Mouse (Mus musculus) MEL (cell line): ENCODE measurements around the gene Trak1.

Experiments used
- CTCF ChIP-seq, 3 experiments: IDR thresholded peaks in 2 of 3; conservative IDR thresholded peaks in 1 of 3; 2 replicates each; pipeline ENCODE4 v1.5.1; 2011 to 2012; ENCODE audit warnings: low read length in 3 of 3, low read depth in 2 of 3, mild to moderate bottlenecking in 2 of 3, improper control_type of control experiment in 1 of 3, inconsistent platforms in 1 of 3, mixed read lengths in 1 of 3, moderate library complexity in 1 of 3; ENCODE audit not compliant: control insufficient read depth in 1 of 3, insufficient read depth in 1 of 3, poor library complexity in 1 of 3, severe bottlenecking in 1 of 3
- EP300 ChIP-seq, 2 experiments: IDR thresholded peaks; 2 replicates each; pipeline ENCODE4 v1.6.1; 2011; ENCODE audit warnings: improper control_type of control experiment in 2 of 2, low read length in 2 of 2, low read depth in 1 of 2, mild to moderate bottlenecking in 1 of 2
- HCFC1 ChIP-seq: IDR thresholded peaks from 2 replicates; pipeline ENCODE4 v1.6.1; 2012; ENCODE audit warnings: low read depth, mild to moderate bottlenecking, inconsistent platforms, low read length, improper control_type of control experiment, moderate library complexity
- MAZ ChIP-seq: IDR thresholded peaks from 2 replicates; pipeline ENCODE4 v1.6.1; 2012; ENCODE audit warnings: low read depth, mild to moderate bottlenecking, inconsistent platforms, low read length, improper control_type of control experiment
- MYB ChIP-seq: IDR thresholded peaks from 2 replicates; pipeline ENCODE4 v1.6.1; 2011; ENCODE audit warnings: mild to moderate bottlenecking, low read depth, low read length, improper control_type of control experiment
- NRF1 ChIP-seq: IDR thresholded peaks from 2 replicates; pipeline ENCODE4 v1.6.1; 2014; ENCODE audit warnings: low read depth, mild to moderate bottlenecking, inconsistent platforms, low read length, improper control_type of control experiment, moderate library complexity; ENCODE audit not compliant: poor library complexity, insufficient read depth, severe bottlenecking
- POLR2A ChIP-seq, 2 experiments: IDR thresholded peaks; 2 replicates each; pipeline ENCODE4 v1.6.1; 2011 to 2012; ENCODE audit warnings: low read length in 2 of 2, mild to moderate bottlenecking in 2 of 2, control low read depth in 1 of 2, improper control_type of control experiment in 1 of 2, low read depth in 1 of 2, moderate library complexity in 1 of 2; ENCODE audit not compliant: control insufficient read depth in 1 of 2, insufficient read depth in 1 of 2, poor library complexity in 1 of 2
- POLR2AphosphoS2 ChIP-seq: IDR thresholded peaks from 2 replicates; pipeline ENCODE4 v1.6.1; 2011; ENCODE audit warnings: low read length, improper control_type of control experiment
- SMC3 ChIP-seq: IDR thresholded peaks from 2 replicates; pipeline ENCODE4 v1.6.1; 2011; ENCODE audit warnings: low read depth, low read length, improper control_type of control experiment
- ZNF384 ChIP-seq: IDR thresholded peaks from 2 replicates; pipeline ENCODE4 v1.6.1; 2012; ENCODE audit warnings: low read depth, mild to moderate bottlenecking, inconsistent platforms, low read length, improper control_type of control experiment

DNA sequence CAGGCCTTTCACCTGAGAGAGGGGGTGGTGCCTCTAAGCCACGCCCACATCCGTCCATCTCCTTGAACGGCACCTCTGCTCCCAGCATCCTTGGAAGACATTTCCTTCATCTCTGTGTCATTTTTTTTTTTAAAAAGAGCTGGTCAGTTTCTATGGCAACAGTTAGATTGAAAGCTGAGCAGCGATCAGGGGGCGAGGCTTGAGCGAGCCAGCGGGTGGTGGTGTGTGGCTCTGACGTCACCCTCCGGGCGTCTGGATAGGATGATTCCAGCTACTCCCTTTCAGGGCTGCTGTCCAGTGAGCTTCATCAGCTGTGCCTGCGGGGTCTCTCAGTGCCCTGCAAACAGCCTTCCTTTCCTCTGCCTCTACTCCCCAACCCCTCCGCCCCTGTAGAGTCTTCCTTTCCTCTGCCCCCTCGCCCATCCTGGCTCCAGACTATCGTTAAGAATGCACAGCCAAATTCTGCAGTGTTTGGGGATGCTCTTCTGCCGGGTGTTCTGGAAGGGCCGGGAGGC is 105.9 kb downstream of the Trak1 start:
- TF ChIP-seq SMC3, result no peak
- no peak for TF ChIP-seq MYB
- no peak for TF ChIP-seq MAZ
- TF ChIP-seq HCFC1, result no peak
- no peak for TF ChIP-seq ZNF384
- TF ChIP-seq NRF1, result no peak
- no peak for TF ChIP-seq CTCF (IDR thresholded peaks at IDR 0.05 in 2 of 3, conservative IDR thresholded peaks at IDR 0.05 in 1 of 3; ENCODE audit: control insufficient read depth in 1 of 3, insufficient read depth in 1 of 3, low read depth in 2 of 3, low read length in 3 of 3, poor library complexity in 1 of 3, severe bottlenecking in 1 of 3)
- TF ChIP-seq EP300 (IDR thresholded peaks at IDR 0.05; ENCODE audit: low read depth in 1 of 2, low read length in 2 of 2), result no peak
- TF ChIP-seq POLR2A (IDR thresholded peaks at IDR 0.05; ENCODE audit: control insufficient read depth in 1 of 2, insufficient read depth in 1 of 2, low read depth in 1 of 2, low read length in 2 of 2, poor library complexity in 1 of 2), result no peak
- no peak for TF ChIP-seq POLR2AphosphoS2
